Mouse (Mus musculus) kidney, adult 2 months (tissue): Measurements from ENCODE around the gene Snx15. TPM values are rescaled to one million over a fixed set of nuclear protein-coding genes. Genes with fewer than 3 reads are reported as not detected.
"Not testable (repeated sequence)": the region's sequence is repeated elsewhere in the genome, so short reads cannot be mapped to it uniquely, and the experiment has no call there.

Source experiments
- DNase-seq: peaks from one replicate; pipeline ENCODE4 v3.0.0; 2021
- H3K27ac ChIP-seq: fragments of 200-500 bp; 2 replicates; pipeline ENCODE4 v1.5.1; 2012; ENCODE audit warnings: low read depth, low read length, control low read depth, inconsistent platforms; ENCODE audit not compliant: insufficient read depth
- H3K27me3 ChIP-seq: fragments of 200-500 bp; replicated peaks from 2 replicates; pipeline ENCODE4 v1.6.1; 2012; ENCODE audit warnings: mild to moderate bottlenecking, moderate library complexity, low read length, inconsistent platforms; ENCODE audit not compliant: control insufficient read depth, insufficient read depth
- H3K36me3 ChIP-seq: fragments of 200-500 bp; 2 replicates; pipeline ENCODE4 v1.6.1; 2012; ENCODE audit warnings: mild to moderate bottlenecking, moderate library complexity, low read length, inconsistent platforms; ENCODE audit not compliant: control insufficient read depth, insufficient read depth
- H3K4me1 ChIP-seq: fragments of 200-500 bp; 2 replicates; pipeline ENCODE4 v1.6.1; 2011; ENCODE audit warnings: low read length; ENCODE audit not compliant: control insufficient read depth, insufficient read depth
- H3K4me3 ChIP-seq: fragments of 200-500 bp; 2 replicates; pipeline ENCODE4 v1.5.1; 2011; ENCODE audit warnings: mild to moderate bottlenecking, low read depth, low read length, control low read depth; ENCODE audit not compliant: insufficient read depth
- CTCF ChIP-seq: fragments of 200-500 bp; conservative IDR thresholded peaks from 2 replicates; pipeline ENCODE4 v1.5.1; 2011; ENCODE audit warnings: low read depth, mild to moderate bottlenecking, control low read depth, low read length, moderate library complexity, mixed read lengths; ENCODE audit not compliant: insufficient read depth, insufficient read length
- POLR2A ChIP-seq: fragments of 200-500 bp; IDR thresholded peaks from one replicate; pipeline ENCODE4 v1.6.1; 2011; ENCODE audit warnings: low read depth, low read length, control low read depth
- WGBS: fragments of 180-500 bp; shearing (Covaris S2); methylation state at CpG from one replicate; pipeline ENCODE4 v1.1.7; 2018; 5-methylcytosine and 5-hydroxymethylcytosine counted together
- polyA plus RNA-seq: library from polyadenylated mRNA; depleted of rRNA; stranded (reverse); fragments of >200 nt; gene quantifications from 2 replicates; pipeline ENCODE4 v1.2.3, GENCODE M21; 2012

Snx15 gene
- polyA plus RNA-seq, 1 experiment = 28.7 TPM

DNA sequence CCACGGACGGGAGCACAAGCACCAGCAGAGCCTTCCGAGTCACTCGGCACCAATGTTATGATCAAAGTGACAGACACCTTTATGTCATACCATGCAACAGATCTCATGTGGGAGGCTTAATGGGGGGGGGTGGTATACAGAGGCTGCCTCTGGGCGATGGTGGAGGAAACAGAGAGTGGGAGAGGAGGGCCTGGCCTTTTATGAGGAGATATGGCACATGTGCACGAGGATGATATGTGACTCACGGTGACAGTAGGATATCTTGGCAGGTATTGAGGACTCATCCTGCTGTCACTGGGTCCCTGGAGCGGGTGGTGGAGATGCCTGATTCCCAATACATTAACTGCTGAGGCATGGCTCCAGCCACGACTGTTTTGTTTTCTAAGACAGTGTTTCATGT lies 27.1 kb upstream of the Snx15 start:
- H3K4me1 ChIP-seq = no peaks in the 10 kb centered on the region
- TF ChIP-seq POLR2A = no peak
- TF ChIP-seq CTCF = no peak
- no peaks in the 10 kb centered on the region for H3K36me3 ChIP-seq
- WGBS = 76% methylated on average over 9 of the region's 9 CpGs
- H3K4me3 ChIP-seq = no peak overlapping the region
- no peaks in the 10 kb centered on the region for H3K27me3 ChIP-seq
- no peak for DNase-seq
- H3K27ac ChIP-seq = no peak overlapping the region

DNA sequence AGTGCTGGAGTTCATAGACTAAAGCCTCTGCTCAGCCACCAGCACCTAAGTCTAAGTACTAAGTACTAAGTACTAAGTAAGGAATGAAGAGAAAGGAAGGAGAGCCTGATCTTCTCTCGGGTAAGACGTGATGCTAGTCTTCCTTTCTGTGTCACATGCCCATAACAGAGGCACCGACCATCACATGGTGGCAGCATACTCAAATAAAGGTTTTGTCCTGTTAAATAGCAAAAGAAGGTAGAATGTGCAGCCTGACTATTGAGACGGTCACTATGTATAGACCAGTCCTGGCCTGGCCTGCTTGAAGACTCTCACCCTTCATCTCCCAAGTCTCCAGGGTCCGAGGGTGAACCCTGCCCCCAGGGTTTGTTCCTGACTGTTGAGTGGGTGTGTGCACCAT lies 16.7 kb upstream of the Snx15 start:
- Histone ChIP-seq H3K27ac (no peak overlapping the region), H3K4me1 (0 out of 2 replicates have a peak, but pooled peaks cover 2% of the 10 kb centered on the region), H3K27me3 (no peaks in the 10 kb centered on the region), H3K36me3 (no peaks in the 10 kb centered on the region), H3K4me3 (no peak overlapping the region)
- no peak for TF ChIP-seq CTCF
- TF ChIP-seq POLR2A = no peak
- 64% methylated on average over 5 of the region's 5 CpGs for WGBS
- DNase-seq = no peak

- Histone ChIP-seq H3K36me3 (no peaks in the 10 kb centered on the region), H3K4me1 (0 out of 2 replicates have a peak, but pooled peaks cover 4% of the 10 kb centered on the region), H3K4me3 (peak within 1 kb of the TSS; percentile 84), H3K27ac (peak within 1 kb of the TSS; percentile 86), H3K27me3 (no peaks in the 10 kb centered on the region)
- WGBS = 1% methylated on average over 15 of the region's 15 CpGs
- peak; percentile 88 for DNase-seq
- TF ChIP-seq POLR2A (no peak), CTCF (peak; percentile 67)
Measured at GRCm38 (mm10) chr19:6141394-6141749, 13.3 kb upstream of the Snx15 start, which contains the start of gene Arl2. TSS of gene Arl2 (minus strand) at chr19:6141548.

- Histone ChIP-seq H3K4me3 (peak within 1 kb of the TSS; percentile 84), H3K27me3 (no peaks in the 10 kb centered on the region), H3K4me1 (0 out of 2 replicates have a peak, but pooled peaks cover 4% of the 10 kb centered on the region), H3K36me3 (no peaks in the 10 kb centered on the region), H3K27ac (peak within 1 kb of the TSS; percentile 86)
- under 1% methylated on average over 68 of the region's 68 CpGs for WGBS
- DNase-seq = peak; percentile 95
- TF ChIP-seq CTCF = peak; percentile 71
- no peak for TF ChIP-seq POLR2A
Measured at GRCm38 (mm10) chr19:6140678-6141393, 12.7 kb upstream of the Snx15 start, which contains the start of gene Batf2. TSS of gene Batf2 (plus strand) at chr19:6140983.

DNA sequence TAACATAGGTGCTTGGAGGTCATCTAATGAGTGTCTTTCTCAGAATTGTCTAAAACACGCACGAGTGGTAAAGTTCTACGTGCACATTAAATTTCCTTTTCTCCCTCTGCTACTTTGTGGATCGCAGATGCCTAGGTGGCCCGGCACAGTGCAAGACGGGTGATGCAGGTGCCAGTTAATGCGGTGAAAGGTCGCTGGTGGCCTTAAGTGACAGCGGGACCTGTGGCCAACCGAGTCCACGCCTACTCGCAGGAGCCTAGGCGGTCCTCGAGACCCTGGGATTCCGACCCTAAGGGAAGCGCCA lies 12.2 kb upstream of the Snx15 start:
- 2% methylated on average over 16 of the region's 16 CpGs for WGBS
- Histone ChIP-seq H3K27me3 (no peaks in the 10 kb centered on the region), H3K4me3 (peak overlapping the region; percentile 84), H3K27ac (peak overlapping the region; percentile 77), H3K4me1 (0 out of 2 replicates have a peak, but pooled peaks cover 4% of the 10 kb centered on the region), H3K36me3 (no peaks in the 10 kb centered on the region)
- TF ChIP-seq POLR2A = no peak
- TF ChIP-seq CTCF = no peak
- no peak for DNase-seq

- TF ChIP-seq CTCF (no peak), POLR2A (no peak)
- Histone ChIP-seq H3K27me3 (no peaks in the 10 kb centered on the region), H3K4me3 (no peak overlapping the region), H3K4me1 (0 out of 2 replicates have a peak, but pooled peaks cover 4% of the 10 kb centered on the region), H3K36me3 (no peaks in the 10 kb centered on the region), H3K27ac (no peak overlapping the region)
- 91% methylated on average over 6 of the region's 6 CpGs for WGBS
- DNase-seq = peak; percentile 36
Measured at GRCm38 (mm10) chr19:6139701-6140100, 11.6 kb upstream of the Snx15 start.

DNA sequence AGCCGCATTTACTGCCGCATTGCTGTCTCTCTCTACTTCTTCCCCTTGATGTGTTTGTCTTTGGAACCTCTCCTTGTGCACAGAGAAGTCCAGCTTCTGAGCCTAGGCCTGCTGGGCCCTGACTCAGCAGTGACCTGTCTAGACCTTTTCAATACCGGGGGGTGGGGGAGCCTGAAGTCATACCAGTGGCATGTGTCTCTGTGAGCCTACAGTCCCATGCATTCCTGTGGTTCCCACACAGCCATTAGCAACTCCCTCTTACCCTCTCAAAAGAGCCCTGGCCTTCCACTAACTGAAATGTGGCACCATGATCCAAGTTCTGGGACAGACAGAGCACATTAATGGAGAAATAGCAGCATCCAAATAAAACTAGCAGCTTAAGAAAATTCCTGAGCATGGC lies 8.3 kb upstream of the Snx15 start:
- no peak for DNase-seq
- 74% methylated on average over 3 of the region's 3 CpGs for WGBS
- Histone ChIP-seq H3K4me1 (0 out of 2 replicates have a peak, but pooled peaks cover 4% of the 10 kb centered on the region), H3K4me3 (no peak overlapping the region), H3K27me3 (no peaks in the 10 kb centered on the region), H3K27ac (no peak overlapping the region), H3K36me3 (no peaks in the 10 kb centered on the region)
- TF ChIP-seq POLR2A (no peak), CTCF (no peak)

- not testable (repeated sequence) for H3K4me3 ChIP-seq, H3K4me1 ChIP-seq, H3K36me3 ChIP-seq, H3K27ac ChIP-seq, H3K27me3 ChIP-seq, DNase-seq
- 59% methylated on average over 1 of the region's 1 CpGs for WGBS
Measured at GRCm38 (mm10) chr19:6133197-6133596, 5.1 kb upstream of the Snx15 start.
